Mouse (Mus musculus): ENCODE data around the gene Rpusd2.
"Not testable (repeated sequence)": the region's sequence is repeated elsewhere in the genome, so short reads cannot be mapped to it uniquely, and the experiment has no call there.

Rpusd2 gene

DNA sequence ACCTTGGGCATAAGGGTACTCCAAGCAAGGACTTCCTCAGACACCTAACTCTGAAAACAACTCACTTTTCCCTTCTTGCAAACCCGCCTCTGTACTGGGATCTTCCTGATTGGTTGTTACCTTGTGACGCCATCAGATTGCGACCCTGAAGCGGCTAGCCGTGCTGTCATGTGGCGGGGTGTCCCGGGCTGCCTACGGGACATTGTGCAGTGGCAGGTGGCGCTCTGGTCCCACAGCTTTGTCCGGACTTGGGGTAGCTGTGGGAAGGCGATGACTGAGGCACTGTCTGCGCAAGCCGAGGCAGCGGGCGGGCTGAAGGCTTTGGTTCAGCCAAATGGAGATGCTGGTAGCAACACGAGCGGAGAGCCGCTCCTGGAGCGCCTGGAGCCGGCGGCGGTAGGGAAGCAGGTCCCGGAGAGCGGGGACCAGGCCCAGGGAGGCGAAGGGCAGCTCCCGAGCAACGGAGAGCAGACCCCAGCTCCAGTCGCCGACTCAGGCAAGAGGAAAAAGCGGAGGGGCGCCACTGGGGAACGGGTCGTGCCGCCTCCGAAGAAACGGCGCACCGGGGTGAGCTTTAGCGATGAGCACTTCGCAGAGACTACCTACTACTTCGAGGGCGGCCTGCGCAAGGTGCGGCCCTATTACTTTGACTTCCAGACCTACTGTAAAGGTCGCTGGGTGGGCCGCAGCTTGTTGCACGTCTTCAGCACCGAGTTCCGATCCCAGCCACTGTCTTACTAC, at the start of gene Rpusd2:
Rpusd2 (plus strand) TSS at position 135 of the 741 bp plus-strand sequence.
- peak; percentile 94 for DNase-seq (ENCODE audit: low spot score)

GRCm38 (mm10) chr2:118995490-118995889, 39.1 kb upstream of the Rpusd2 start:
- no peak for DNase-seq (ENCODE audit: low spot score)

GRCm38 (mm10) chr2:118995919-118996797, 38.4 kb upstream of the Rpusd2 start:
- no peak for DNase-seq (ENCODE audit: low spot score)

DNA sequence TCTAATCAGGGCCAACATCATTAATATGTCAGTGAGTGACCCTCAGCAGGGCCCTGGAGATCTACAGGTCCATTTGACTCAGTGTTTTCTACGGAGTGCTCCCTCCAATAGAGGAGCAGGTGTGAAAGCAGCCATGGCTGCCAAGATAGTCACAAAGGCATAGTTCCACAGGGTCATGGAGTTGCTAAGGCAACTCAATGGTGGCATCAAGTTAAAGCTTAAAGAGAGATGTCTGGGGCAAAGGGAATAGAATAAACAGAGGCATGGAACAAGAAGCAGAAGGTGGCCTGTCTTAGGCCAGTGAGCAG, 37.8 kb upstream of the Rpusd2 start:
- no peak for DNase-seq (ENCODE audit: low spot score)

- DNase-seq (ENCODE audit: low spot score): no peak
Observed at GRCm38 (mm10) chr2:118998115-118998866, 36.3 kb upstream of the Rpusd2 start.

DNA sequence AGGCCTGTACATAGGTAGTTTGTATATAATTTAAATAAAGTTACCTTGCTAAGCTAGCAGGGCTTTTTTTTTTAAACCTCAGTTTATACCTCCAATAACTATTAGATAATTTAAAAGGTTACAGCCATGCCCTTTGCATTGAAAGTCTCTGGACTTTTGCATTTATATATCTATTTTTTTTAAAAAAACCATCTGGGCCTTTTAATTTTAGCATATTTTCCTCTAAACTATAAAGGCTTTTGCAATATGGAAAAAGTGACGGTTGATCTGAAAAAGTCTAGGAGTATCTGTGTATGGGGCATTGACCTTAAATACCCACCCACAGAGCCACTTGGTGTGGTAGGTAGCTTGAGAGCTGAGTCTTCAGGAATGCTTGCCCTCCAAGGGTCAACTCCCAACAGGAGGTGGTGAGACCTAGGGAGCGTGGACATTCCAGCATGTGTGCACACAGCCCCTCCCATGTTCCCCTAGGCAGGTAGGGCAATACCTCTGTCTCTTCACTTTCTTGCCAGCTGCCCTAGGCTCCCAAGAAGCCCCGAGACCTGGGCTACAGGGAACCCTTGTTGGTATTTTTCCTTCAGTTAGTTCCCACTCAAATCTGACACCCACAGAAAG, 35.5 kb upstream of the Rpusd2 start:
- no peak for DNase-seq (ENCODE audit: low spot score)

GRCm38 (mm10) chr2:119006886-119007285, 27.7 kb upstream of the Rpusd2 start:
- DNase-seq (ENCODE audit: low spot score): no peak

GRCm38 (mm10) chr2:119009376-119009775, 25.2 kb upstream of the Rpusd2 start:
- DNase-seq (ENCODE audit: low spot score): no peak

GRCm38 (mm10) chr2:119014989-119015388, 19.6 kb upstream of the Rpusd2 start:
- DNase-seq (ENCODE audit: low spot score): no peak

- DNase-seq (ENCODE audit: low spot score): peak; percentile 11
Observed at GRCm38 (mm10) chr2:119015604-119016180, 18.9 kb upstream of the Rpusd2 start.

DNA sequence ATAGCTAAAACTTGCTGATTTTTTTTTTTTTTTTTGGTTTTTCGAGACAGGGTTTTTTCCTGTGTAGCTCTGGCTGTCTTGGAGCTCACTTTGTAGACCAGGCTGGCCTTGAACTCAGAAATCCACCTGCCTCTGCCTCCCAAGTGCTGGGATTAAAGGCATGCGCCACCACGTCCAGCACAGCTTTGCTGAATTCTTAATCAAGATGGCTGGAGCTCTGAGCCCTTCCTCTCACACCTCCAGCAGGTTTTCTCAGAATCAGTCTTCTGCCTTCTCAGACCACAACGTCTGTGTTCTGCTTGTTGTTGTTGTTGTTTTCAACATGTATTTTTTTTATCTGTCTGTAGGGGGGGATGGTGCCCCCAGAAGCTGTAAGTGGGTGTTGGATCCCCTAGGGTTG, 18.3 kb upstream of the Rpusd2 start:
- not testable (repeated sequence) for DNase-seq (ENCODE audit: low spot score)

DNA sequence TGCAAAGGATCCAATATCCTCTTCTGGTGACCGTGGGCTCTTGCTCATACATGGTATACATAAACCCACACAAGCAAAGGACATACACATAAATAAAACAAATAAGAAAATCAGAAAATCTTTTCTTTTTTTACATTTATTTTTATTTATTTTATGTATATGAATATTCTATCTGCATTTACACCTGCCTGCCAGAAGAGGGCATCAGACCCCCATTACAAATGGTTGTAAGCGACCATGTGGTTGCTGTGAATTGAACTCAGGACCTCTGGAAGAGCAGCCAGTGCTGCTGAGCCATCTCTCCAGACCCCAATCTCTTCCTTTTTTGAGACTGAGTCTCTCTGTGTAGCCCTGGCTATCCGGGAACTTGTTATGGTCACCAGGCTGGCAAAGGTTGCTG, 16.9 kb upstream of the Rpusd2 start:
- DNase-seq (ENCODE audit: low spot score): no peak

- peak; percentile 21 for DNase-seq (ENCODE audit: low spot score)
Observed at GRCm38 (mm10) chr2:119018391-119019122, 16.0 kb upstream of the Rpusd2 start.

GRCm38 (mm10) chr2:119019131-119019530, 15.5 kb upstream of the Rpusd2 start:
- no peak for DNase-seq (ENCODE audit: low spot score)

DNA sequence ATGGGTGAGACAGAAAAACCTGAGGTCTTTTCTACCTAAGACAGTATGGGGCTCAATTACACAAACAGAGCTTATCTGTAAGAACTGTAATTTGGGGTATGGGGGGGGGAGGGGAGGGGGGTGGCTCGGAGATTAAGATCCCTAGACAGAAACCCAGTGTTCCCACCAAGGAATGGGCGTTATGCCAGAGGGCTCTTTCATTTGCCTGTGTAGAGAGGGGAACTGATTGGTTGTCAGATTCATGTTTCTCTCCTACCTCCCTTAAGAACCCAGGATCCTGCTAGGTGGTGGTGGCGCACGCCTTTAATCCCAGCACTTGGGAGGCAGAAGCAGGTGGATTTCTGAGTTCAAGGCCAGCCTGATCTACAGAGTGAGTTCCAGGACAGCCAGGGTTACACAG, 15.1 kb upstream of the Rpusd2 start:
- no peak for DNase-seq (ENCODE audit: low spot score)

- no peak for DNase-seq (ENCODE audit: low spot score)
Observed at GRCm38 (mm10) chr2:119023154-119023660, 11.4 kb upstream of the Rpusd2 start.

DNA sequence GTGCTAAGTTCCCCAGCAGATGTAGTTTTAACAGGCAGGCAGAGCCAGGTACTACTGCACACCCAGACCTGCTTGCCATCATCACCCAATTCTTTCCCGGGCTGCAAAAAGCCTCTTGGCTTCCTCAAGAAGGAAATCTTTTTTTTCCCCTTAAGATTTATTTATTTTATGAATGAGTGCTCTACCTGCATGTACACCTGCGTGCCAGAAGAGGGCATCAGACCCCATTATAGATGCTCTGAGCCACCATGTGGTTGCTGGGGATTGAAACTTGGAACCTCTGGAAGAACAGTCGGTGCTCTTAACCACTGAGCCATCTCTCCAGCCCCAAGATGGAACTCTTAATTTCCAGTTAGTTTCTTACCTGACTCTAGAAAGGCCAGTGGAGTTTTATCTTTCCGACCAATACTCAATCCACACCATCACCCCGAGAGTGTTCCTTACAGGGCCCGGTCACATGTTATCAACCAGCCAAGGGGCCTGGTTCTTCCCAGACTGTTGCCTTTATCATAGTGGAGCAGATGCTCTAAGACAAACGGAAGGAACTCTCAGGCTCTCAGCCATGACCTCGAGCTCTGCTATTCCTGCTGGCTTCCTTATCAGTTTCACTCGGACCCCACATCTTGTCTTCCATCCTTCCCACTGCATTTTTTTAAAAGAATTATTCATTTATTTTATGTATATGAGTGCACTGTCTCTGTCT, 9.9 kb upstream of the Rpusd2 start:
- DNase-seq (ENCODE audit: low spot score): no peak

GRCm38 (mm10) chr2:119025239-119025616, 9.4 kb upstream of the Rpusd2 start:
- no peak for DNase-seq (ENCODE audit: low spot score)

DNA sequence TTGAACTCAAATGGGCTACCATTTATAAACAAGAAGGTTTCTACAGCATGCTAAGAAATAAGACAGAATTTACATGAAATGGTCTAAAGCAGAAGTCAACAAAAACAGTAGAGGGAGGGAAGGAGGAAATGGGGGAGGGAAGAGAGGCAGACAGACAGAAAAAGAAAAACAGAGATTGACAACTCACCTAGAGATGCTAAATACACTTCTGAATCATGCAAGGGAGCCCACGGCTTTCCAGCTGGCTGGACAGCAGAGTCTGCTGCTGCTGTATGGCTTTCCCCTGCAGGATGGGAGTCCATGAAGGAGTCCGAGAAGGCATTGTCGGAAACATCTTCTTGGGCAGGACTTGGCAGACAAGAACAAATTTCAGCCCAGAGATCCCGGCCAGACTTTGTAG, 7.6 kb upstream of the Rpusd2 start:
- no peak for DNase-seq (ENCODE audit: low spot score)

- DNase-seq (ENCODE audit: low spot score): peak; percentile 96
Observed at GRCm38 (mm10) chr2:119028941-119029551, 5.5 kb upstream of the Rpusd2 start, which contains the start of gene Ccdc32. TSS of gene Ccdc32 (minus strand) at chr2:119029393.
